Mouse (Mus musculus): Measurements from ENCODE around the gene Atxn1.

GRCm38 (mm10) chr13:45577784-45578183 is 387.0 kb downstream of the Atxn1 start:
- TF ChIP-seq POLR2A (IDR thresholded peaks at IDR 0.05; ENCODE audit: insufficient read depth, low read depth, low read length), result no peak
- peak; percentile 71 for TF ChIP-seq CTCF (IDR thresholded peaks at IDR 0.05)

Measured in heart, adult 2 months (tissue).